Mouse (Mus musculus): ENCODE data around the gene Zfp507.

The Zfp507 gene

DNA sequence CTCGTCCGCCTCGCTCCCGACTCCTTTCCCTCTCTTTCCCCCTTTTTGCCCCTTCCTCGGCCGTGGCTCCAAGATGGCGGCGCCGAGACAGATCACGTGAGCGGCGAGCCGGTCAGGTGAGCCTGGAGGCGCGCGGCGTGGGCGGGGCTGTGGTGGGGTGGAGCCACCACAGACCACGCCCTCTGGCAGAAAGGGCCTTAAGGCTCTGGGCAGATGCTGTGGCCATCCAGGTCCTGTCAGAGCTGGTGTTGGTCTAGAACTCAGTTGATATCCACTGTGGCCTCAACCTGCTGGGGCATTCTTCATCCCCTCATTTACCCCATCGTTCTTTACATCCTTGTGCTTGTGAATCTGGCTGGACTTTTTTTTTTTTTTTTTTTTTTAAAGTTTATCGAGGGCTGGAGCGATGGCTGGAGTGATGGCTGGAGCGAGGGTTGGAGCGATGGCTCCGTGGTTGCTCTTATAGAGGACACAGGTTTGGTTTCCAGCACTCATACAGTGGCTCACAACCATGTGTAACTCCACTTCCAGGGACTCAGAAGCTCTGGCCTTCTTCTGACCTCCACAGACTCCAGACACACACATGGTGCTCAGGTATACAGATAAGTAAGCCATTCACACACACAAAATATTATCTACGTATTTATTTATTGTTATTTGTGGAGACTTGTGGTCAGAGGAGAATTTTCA is at the start of gene Zfp507:
TSS of gene Zfp507 (minus strand) at position 98 of the 690 bp plus-strand sequence.
- peak; percentile 83 for DNase-seq

DNA sequence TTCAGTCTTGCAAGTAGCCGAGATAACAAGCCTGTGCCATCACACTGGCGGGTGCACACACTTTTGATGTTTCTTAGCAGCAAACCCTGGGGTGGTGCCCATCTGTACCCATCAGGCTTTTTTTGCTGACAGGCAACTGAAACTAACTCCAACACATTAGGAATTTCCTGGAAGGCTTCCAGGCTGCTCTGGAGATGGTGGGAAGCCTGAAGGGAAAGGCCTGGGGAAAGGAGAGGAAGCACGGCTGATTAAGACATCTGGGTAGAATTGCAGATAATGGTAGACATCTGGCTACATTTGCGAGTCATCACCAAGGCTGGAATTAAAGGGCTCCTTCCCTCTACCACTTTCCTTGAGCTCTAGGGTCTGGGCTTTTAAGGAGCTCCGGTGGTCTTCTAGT is 47.6 kb upstream of the Zfp507 start:
- DNase-seq = no peak

DNA sequence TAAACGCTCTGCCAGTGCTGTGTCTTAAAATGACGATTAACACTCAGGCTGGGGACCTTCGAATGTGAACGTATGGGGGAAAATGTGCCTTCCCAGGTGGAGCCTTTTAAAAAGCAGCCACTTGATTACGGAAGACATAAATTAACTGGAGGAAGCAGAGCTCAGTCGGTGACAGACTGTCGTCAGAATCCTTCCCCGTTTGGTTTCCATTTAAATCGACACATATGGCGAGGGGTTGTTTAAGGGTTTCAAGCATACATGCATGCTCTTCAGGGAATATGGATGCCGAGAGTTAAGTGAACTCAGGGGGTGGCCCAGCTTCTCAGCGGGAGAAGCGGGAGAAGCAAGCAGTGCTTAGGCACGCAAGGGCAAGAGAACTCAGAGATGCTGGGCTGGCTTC is 45.7 kb upstream of the Zfp507 start:
- no peak for DNase-seq

DNA sequence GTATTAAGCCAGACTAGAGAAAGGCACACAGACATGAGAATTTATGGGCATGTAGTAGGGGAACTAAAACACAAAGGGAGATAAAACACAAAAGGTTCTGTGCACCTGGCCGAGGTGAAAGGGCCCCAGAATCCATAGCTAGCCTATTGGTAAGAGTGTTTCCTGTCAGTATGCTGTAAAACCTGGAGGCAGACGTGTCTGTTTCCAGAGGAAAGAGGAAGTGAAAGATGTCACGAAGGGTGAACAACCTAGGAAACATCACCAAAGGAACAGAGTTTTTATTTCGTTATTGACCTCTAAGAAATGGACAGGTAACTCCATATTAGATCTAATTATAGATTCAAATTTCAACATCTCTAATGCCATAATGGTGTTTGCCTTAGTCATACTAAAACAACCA is 37.7 kb upstream of the Zfp507 start:
- no peak for DNase-seq

DNA sequence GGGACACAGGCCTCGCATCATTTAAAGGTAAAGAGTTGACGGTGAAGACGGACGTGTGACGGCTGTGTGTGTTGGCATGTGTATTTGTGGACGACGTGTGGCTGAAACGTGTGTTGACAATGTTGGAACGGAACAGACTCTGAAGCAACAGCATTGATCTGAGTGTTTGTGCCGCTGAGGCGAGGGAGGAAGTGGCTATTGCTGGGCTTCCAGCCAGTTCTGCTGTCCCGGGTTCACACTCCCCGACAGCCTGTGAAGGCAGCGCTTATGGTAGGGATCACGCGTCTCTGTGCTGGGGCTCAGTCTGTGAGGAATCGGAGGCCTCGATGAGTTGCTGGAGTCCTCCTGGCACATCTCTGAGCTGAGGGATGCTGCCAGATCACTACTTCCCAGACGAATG is 34.0 kb upstream of the Zfp507 start:
- no peak for DNase-seq

DNA sequence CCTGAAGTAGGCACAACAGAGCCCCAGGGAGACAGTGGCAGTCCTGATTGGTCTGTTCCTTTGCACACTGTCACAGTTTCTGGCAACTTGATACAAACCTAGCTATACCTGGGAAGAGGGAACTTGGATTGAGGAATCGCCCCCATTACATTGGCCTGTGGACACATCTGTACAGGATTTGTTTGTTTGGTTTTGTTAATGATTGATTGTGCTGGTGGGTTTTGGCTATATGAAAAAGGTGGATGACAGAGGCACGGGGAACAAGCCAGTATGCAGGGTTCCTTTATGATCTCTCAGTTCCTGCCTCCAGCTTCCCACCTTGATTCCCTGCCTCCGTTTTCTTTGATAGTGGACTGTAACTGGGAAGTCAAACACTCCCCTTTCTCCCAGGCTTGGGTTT is 33.6 kb upstream of the Zfp507 start:
- no peak for DNase-seq

DNA sequence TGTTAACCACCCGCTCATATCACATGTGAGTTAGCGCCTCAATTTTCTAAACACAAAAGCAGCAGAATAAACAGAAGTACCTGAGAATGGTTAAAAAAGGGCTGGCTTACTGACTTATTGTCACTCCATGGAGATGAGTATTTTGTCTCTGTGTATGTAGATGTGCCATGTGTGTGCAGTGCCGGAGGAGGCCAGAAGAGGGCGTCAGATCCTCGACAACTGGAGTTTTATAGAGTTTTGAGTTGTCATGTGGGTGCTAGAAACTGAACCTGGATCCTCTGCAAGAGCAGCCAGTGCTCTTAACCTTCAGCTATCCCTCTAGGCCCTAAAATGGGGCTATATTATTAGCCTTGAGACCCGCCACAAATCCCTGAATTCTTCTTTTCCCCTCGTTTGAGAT is 27.3 kb upstream of the Zfp507 start:
- DNase-seq = no peak

DNA sequence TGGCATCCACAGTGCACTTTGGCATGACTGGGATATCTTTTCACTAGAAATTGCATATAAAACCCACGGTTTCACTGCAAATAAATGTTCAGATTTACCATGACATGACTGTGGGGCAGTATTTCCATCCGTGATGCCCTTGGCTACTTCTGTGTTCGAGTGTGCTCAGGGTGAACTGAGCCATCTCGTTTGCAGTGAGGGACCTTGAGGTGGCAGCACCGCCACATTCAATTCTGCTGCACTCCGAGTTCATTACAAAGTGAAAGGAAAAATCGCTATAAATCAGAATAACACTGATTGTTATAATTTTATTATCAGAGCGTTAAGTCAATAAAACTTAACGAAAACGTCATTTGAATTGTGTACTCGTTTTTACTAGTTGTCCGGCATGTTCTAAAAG is 21.1 kb upstream of the Zfp507 start:
- no peak for DNase-seq

DNA sequence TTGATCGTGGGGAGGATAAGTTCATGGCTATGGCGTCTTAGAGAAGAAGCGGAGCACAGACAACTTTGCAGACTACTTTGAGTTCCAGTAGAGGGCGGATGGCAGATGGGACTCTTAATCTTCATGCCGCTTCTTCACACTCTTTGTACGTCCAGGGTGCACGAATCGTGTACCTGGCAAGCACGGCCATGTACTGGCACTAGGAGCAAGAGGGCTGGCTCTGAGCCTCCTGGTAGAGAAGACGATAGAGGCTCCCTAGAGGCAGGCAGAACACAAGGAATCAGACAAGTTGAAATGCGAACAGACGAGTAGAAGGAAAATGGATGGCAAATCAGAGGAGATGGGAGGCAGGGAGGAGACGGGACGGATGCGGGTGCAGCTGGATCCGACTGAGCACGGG is 19.5 kb upstream of the Zfp507 start:
- no peak for DNase-seq

DNA sequence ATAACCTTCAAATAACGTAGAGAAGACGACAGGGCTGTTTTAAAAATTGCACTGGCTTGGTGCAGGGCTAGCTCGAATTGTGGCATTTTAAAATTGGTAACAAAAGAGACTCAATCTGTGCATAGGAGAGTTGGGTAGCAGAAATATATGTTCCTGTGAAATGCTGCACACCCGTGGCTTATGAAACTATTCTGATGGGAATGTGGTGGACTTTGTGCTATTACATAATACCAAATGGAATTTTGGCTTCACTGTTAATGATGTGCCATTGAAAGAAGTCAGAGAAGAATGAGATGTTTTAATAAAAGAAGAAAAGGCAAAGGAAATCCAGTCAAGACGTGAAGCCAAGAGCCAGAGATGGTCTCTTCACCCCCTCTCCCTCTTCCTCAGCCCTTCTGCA is 18.6 kb upstream of the Zfp507 start:
- DNase-seq = no peak

DNA sequence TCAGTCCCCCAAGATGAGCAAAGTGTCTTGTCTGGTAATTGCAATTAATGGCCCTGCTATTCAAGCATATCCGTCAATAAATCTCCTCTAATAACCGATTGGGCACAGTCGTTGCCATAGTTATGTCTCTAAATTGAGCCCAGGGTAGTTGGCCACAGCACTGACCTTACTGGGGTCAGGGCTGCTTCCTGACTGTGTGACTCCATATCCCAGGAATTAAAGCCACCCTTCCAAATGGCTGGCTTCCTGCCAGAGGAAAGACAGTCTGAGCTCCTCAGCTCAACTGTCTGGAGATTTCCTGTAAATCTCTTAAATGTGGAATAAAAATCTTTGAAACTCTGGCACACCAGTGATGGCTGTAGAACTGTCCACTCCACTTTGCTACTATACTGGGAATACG is 16.7 kb upstream of the Zfp507 start:
- DNase-seq = no peak

DNA sequence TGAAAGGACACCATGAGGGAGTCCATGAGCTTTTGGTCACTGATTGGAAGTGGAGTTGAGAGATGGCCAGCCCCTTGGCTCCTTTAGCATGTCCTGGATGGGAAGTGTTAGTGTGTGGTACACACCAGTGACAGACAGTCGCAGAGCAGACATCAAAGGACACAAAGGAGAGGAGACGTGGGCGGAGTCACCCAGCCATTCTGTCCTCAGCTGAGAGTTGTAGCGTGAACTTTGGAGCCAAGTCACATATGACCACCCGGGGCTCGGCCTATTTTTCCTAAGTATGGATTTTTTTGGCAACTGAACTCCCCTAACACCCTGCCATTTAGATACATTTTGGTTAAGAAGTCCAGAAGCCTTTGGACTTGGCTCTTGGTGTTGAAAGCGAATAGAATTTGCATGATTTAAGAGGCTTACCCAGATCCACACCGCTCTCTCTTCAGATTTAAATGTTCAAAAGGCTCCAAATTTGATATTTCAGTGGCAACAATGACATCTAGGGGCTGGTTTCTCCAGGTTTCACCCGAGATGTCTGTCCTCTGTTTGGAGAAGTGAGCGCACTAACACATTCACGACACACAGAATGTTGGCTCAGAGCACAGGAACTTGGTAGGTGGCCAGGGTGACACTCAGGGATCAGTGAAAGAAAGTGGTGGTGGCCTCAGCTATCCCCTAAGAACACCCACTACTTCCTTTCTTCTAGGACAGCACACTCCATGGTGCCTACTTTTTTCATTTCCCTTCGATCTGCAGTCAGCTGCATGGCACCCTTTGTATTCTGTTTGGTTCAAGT is 12.2 kb upstream of the Zfp507 start:
- no peak for DNase-seq

DNA sequence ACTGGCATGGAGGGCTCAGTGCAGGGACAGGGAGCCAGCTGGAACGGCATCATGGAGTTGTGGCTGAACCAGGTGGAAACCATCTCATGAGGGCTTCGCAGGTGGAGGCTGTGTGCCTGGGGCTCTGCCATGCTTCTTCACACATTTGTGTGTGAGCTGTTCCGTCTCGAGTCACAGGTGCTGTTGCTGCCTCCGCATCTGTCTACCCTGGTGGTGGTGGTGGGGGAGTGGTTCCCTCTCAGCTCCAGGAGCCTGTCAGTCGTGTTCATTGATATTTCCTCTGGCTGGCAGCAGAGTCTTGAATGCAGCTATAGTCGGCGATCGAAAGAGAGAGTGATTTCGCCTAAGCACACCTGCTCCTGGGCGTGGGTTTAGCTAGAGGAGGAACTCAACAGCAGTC is 10.5 kb upstream of the Zfp507 start:
- DNase-seq = no peak

DNA sequence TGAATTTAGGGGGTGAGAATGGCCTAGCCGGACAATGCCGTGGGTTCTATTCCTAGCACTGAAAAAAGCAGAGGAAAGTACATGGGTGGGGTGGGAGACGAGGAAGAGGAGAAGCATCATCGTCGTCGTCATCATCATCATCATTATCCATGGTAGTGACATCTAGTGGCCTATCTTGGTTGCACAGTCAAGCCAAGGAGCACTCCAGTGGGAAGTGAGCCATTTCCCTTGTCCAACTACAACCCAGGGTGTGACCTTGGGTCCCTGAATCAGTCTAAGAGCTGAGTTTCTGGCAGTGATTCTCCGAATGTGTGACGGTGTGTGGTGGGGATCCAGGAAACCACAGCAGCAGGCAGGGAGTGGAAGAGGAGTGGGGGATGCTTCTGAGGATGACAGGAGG is 7.9 kb upstream of the Zfp507 start:
- DNase-seq = no peak

DNA sequence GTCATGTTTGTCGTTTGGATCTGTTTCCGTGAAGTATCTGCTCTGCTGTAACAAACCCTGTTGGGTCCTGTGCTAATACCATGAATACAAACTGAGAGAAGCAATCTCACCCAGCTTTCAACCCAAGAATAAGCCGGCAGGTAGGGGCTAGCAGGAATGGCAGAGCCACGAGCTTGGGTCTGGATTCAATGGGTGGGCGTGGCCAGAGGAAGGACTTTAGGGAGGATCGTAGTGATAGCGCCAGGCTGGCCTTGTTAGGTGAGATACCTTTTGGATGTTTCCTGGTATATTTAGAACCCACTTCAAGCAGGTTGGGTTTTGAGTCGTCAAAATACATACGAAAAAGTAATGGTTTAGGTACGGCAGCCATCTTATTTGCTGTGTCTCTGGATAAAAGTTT is 1.4 kb upstream of the Zfp507 start:
- no peak for DNase-seq

DNA sequence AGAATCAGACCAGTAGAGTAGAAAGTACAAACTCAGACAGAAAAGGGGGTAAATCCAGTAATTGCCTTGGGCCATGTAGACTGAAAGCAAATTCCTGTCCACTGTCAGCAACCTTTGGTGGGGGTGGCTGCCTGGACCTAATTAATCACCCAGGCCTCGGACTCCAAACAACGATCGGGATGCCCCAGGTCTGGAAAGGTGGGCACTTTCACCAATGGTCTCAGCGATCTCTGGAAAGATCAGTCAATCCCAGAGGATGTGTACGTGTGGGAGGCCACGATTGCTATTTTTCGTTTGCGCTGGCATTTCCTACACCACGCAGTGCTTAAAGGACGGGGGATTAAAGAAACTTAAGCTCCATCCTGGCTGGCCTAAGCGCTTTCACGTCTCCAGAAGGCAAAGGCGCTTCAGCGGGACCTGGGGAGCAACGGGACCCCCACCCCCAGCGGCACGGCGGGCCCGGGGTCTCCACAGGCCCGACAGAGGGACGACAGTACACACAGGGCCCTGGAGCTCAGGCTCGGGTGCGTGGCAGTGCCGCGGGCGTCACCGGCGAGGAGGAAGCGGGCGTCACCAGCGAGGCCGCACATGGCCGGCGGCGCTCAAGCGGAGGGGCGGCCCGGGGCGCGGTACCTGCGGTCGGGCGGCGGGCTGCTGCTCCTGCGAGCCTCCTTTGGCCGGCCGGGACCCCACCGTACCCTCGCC is 450 bp downstream of the Zfp507 start:
- peak; percentile 14 for DNase-seq

DNA sequence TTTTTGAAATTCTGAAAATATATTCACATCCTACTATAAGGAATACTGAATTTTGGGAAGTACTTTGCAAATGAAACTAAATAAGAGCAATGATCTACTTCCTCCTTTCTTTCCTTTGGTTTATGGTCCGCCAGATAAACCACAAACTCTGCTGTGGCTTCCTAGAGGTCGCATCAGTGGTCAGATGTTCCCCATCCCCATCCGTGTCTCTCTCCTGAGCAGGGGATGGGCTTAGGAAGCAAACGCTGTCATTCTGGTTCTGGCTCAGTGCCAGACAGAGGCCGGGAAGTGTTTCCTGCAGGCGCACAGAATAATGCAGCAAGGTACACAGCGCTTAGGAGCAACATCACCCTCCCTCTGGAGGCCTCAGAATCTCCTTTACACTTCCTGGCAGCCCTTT is 6.7 kb downstream of the Zfp507 start:
- no peak for DNase-seq

DNA sequence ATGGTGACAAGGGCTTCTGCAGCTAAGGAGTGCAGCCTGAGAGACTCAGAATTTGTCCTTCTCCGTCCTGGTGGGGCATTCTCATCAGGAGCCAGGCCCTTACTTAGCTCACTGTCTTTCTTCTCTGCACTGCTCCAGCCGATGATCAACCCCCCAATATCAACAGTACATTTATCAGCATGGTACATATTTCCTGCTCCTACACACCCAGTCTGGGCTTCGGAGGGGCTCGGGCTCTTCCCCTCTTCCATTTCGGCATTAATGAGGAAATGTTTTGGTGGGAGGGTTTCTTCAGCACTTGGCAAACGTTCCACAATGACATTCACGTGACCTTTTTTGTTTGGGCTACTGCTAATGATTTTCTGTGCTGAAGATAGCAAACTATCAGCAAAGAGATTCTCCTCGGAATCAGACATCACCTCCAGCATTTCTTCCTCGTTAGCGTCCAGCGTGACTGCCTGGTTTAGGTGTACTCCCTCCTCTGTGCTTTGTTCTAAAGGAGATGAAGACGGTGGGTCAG is 8.6 kb downstream of the Zfp507 start:
- DNase-seq = no peak

DNA sequence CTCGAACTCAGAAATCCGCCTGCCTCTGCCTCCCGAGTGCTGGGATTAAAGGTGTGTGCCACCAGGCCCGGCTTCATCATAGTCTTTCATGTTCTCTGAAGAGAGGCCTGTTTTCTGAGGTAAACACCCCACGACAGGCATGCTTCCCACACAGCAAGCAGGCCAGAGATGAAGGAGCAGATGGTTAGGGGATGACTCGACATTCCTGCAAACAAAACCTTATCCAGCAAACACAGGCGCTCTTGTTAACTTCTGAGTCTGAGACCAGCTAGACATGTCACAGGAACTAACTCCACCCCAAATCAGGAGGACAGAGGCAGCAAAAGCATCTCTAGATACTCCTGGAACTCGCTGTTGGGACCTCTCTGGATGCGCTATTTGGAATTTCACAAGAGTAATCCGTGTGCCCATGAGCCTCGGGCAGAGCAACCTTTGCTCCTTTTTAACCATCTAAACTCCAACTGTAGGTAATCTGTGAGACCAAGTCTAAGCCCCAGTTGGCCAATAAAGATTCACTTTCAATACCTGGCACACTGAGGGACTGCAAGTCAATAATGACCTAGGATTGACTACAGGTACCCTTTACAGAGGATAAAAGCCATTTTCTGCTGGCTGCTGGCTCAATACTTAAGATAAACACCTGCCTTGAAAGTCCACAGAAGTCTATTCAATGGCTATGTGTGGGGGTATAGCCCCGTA is 10.5 kb downstream of the Zfp507 start:
- no peak for DNase-seq

DNA sequence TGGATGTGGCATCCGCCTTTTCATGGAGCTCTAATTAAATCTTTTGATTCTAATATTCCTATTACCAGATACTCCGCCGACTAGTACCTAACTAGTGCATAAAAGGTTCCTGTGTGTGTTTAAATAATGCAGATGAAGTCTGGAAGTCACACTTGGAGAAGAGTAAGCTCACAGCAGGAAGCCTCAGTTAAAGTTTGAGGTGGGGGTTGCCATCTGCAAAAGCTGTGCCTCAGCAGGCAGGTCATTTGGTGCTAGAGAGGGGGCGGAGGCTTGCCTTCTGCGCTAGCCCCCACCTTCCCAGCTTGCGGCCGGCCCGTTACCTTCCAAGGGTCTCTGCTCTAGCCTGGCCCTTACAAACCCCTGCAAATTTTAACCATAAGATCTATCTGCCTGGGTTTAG is 11.9 kb downstream of the Zfp507 start:
- no peak for DNase-seq

DNA sequence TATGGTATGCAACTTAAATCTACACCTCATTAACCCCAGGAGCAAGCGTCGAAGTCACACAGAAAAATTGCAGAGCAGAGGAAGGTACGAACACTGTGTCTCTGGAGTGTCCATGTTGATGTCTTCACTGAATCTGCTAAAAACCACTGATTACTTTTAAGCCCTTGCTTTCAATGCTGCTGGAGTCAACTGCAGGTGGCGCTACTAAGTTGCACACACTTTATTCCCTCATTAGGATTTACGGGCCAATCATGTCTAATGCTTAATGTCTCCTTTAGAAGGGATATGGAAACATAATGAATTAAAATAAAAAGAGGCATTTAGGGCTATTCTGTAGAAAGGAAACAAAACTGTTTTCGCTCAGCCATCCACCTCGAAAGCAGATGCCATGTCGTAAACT is 12.6 kb downstream of the Zfp507 start:
- DNase-seq = no peak

DNA sequence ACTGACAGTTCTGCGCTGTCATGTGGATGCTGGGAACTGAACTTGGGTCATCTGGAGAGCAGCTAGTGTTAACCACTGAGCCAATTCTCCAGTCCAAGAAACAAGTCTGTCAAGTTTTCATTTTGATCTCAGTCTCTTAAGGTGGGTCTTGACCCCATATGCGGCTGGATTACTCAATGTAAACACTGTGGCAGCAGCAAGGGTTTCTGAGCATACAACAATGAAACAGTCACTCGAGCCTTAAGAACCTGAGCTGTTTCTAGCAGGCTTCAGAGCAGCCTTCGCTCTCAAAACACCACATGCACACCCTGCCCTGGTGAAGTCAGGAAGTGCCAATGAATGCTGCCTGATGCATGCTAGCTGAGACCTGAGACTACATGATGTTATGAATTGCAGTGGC is 17.2 kb downstream of the Zfp507 start:
- no peak for DNase-seq

DNA sequence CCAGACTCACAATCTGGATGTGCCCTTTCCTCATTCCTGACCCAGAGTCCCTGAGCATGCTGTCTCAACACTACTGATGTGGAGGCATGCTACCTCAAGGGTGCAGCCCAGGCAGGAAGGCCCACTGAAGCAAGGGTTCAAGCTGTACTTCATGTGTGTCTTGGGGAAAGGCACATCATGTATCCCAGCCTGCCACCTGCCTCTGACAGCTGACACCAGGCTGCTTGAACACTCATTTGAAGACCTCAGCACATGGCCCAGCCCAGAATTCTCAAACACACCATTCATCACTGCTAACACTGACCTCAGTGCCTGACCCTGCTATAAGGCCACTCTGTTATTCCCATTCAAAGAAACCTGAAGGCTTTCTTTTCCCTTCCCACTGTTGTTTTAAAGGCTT is 20.6 kb downstream of the Zfp507 start:
- no peak for DNase-seq
